Mouse (Mus musculus) stomach, embryonic 14.5 days (tissue): Measurements from ENCODE around the gene Acss3. TPM values are rescaled to one million over a fixed set of nuclear protein-coding genes. Genes with fewer than 3 reads are reported as not detected.

ENCODE experiments used
- ATAC-seq: fragments of 200-750 bp; cut with Nextera tagmentation; 2 replicates; pipeline ENCODE4 v1.8.0; 2017; ENCODE audit warnings: low read depth, moderate TSS enrichment; ENCODE audit not compliant: insufficient number of reproducible peaks, insufficient read depth, low FRiP score
- H3K27ac ChIP-seq: fragments of 300-500 bp; sonication (generic); 2 replicates; pipeline ENCODE4 v1.5.1; 2014; ENCODE audit warnings: mild to moderate bottlenecking, low read length, moderate library complexity, mixed read lengths
- H3K27me3 ChIP-seq: fragments of 300-500 bp; sonication (generic); 2 replicates; pipeline ENCODE4 v1.6.1; 2014; ENCODE audit warnings: low read length, control low read depth, mixed read lengths; ENCODE audit not compliant: control insufficient read depth, insufficient read depth
- H3K36me3 ChIP-seq: fragments of 300-500 bp; sonication (generic); 2 replicates; pipeline ENCODE4 v1.6.1; 2014; ENCODE audit warnings: mild to moderate bottlenecking, control low read depth, low read length, moderate library complexity, mixed read lengths; ENCODE audit not compliant: control insufficient read depth, insufficient read depth
- H3K4me1 ChIP-seq: fragments of 300-500 bp; sonication (generic); 2 replicates; pipeline ENCODE4 v1.6.1; 2014; ENCODE audit warnings: low read length, control low read depth, mixed read lengths; ENCODE audit not compliant: control insufficient read depth, insufficient read depth
- H3K4me2 ChIP-seq: fragments of 300-500 bp; sonication (generic); replicated peaks from 2 replicates; pipeline ENCODE4 v1.6.1; 2014; ENCODE audit warnings: low read depth, low read length, control low read depth
- H3K4me3 ChIP-seq: fragments of 300-500 bp; sonication (generic); 2 replicates; pipeline ENCODE4 v1.5.1; 2014; ENCODE audit warnings: low read depth, low read length, control low read depth
- H3K9ac ChIP-seq: fragments of 300-500 bp; sonication (generic); replicated peaks from 2 replicates; pipeline ENCODE4 v1.6.1; 2014; ENCODE audit warnings: low read depth, mild to moderate bottlenecking, control low read depth, low read length, moderate library complexity, mixed read lengths
- H3K9me3 ChIP-seq: fragments of 300-500 bp; sonication (generic); 2 replicates; pipeline ENCODE4 v1.6.1; 2016; ENCODE audit warnings: low read depth, low read length, control low read depth; ENCODE audit not compliant: control insufficient read depth
- WGBS: fragments of 180-500 bp; shearing (Covaris S2); extraction: QIAGEN DNeasy Blood & Tissue Kit; methylation state at CpG from one replicate; pipeline ENCODE4 v1.1.7; 2014; 5-methylcytosine and 5-hydroxymethylcytosine counted together
- polyA plus RNA-seq: library from polyadenylated mRNA; unstranded; fragments of >200 nt; fragmentation: Nextera tagmentation; extraction: Ambion mirVana; gene quantifications from 2 replicates; pipeline ENCODE4 v1.2.1, GENCODE M21; 2014

The Acss3 gene
- polyA plus RNA-seq: 1.9 and 2.0 TPM in 2 replicates

- H3K4me3 ChIP-seq: peak within 1 kb of the TSS; percentile 40
- H3K27me3 ChIP-seq: no peaks in the 10 kb centered on the region
- no peaks in the 10 kb centered on the region for H3K9me3 ChIP-seq
- 4% methylated on average over 17 of the region's 17 CpGs for WGBS
- H3K36me3 ChIP-seq: no peaks in the 10 kb centered on the region
- H3K4me1 ChIP-seq: 0 out of 2 replicates have a peak, but pooled peaks cover 4% of the 10 kb centered on the region
- H3K9ac ChIP-seq: 0 out of 2 replicates have a peak within 1 kb of the TSS, but pooled peaks have one; percentile 25
- no peak within 1 kb of the TSS for H3K27ac ChIP-seq
- ATAC-seq: peak; percentile 88
- H3K4me2 ChIP-seq: peak within 1 kb of the TSS; percentile 60
Observed at GRCm38 (mm10) chr10:107123529-107124335, at the start of gene Acss3. Acss3 (minus strand) TSS chr10:107123668.

GRCm38 (mm10) chr10:107172003-107172689 is 48.7 kb upstream of the Acss3 start:
- Histone ChIP-seq H3K9ac (no peak overlapping the region), H3K36me3 (no peaks in the 10 kb centered on the region), H3K4me2 (no peak overlapping the region), H3K27ac (no peak overlapping the region), H3K4me3 (no peak overlapping the region), H3K9me3 (no peaks in the 10 kb centered on the region), H3K27me3 (no peaks in the 10 kb centered on the region), H3K4me1 (no peaks in the 10 kb centered on the region)
- no peak for ATAC-seq
- WGBS: 74% methylated on average over 3 of the region's 3 CpGs

GRCm38 (mm10) chr10:107166486-107166885 is 43.0 kb upstream of the Acss3 start:
- ATAC-seq: no peak
- WGBS: 89% methylated on average over 3 of the region's 3 CpGs
- no peak overlapping the region for H3K4me3 ChIP-seq

GRCm38 (mm10) chr10:107148759-107149158 is 25.3 kb upstream of the Acss3 start:
- Histone ChIP-seq H3K27ac (no peak overlapping the region), H3K4me1 (no peaks in the 10 kb centered on the region), H3K4me2 (no peak overlapping the region), H3K27me3 (no peaks in the 10 kb centered on the region), H3K4me3 (no peak overlapping the region), H3K36me3 (no peaks in the 10 kb centered on the region), H3K9ac (no peak overlapping the region), H3K9me3 (no peaks in the 10 kb centered on the region)
- ATAC-seq: no peak
- WGBS: 88% methylated on average over 1 of the region's 1 CpGs

More at GRCm38 (mm10) chr10:107166486-107166885, 43.0 kb upstream of the Acss3 start:
- Histone ChIP-seq H3K9ac (no peak overlapping the region), H3K27me3 (no peaks in the 10 kb centered on the region), H3K27ac (no peak overlapping the region), H3K4me2 (no peak overlapping the region), H3K9me3 (no peaks in the 10 kb centered on the region), H3K4me1 (no peaks in the 10 kb centered on the region), H3K36me3 (no peaks in the 10 kb centered on the region)

GRCm38 (mm10) chr10:107144016-107144415 is 20.5 kb upstream of the Acss3 start:
- H3K4me2 ChIP-seq: no peak overlapping the region
- H3K9ac ChIP-seq: no peak overlapping the region
- H3K4me1 ChIP-seq: no peaks in the 10 kb centered on the region
- no peaks in the 10 kb centered on the region for H3K27me3 ChIP-seq
- H3K4me3 ChIP-seq: no peak overlapping the region
- no peaks in the 10 kb centered on the region for H3K36me3 ChIP-seq
- ATAC-seq: no peak
- 35% methylated on average over 1 of the region's 1 CpGs for WGBS
- no peak overlapping the region for H3K27ac ChIP-seq
- no peaks in the 10 kb centered on the region for H3K9me3 ChIP-seq

GRCm38 (mm10) chr10:107142910-107143309 is 19.4 kb upstream of the Acss3 start:
- 45% methylated on average over 1 of the region's 1 CpGs for WGBS
- Histone ChIP-seq H3K36me3 (no peaks in the 10 kb centered on the region), H3K4me1 (no peaks in the 10 kb centered on the region), H3K9ac (no peak overlapping the region), H3K27ac (no peak overlapping the region), H3K4me3 (no peak overlapping the region), H3K4me2 (no peak overlapping the region), H3K9me3 (no peaks in the 10 kb centered on the region), H3K27me3 (no peaks in the 10 kb centered on the region)
- no peak for ATAC-seq

GRCm38 (mm10) chr10:107122744-107123528 is 532 bp downstream of the Acss3 start:
- no peak; the same call in 1 of the 2 replicates for ATAC-seq
- Histone ChIP-seq H3K9ac (0 out of 2 replicates have a peak overlapping the region, but pooled peaks have one; percentile 25), H3K36me3 (no peaks in the 10 kb centered on the region), H3K4me1 (0 out of 2 replicates have a peak, but pooled peaks cover 4% of the 10 kb centered on the region), H3K4me3 (peak overlapping the region; percentile 40), H3K27me3 (no peaks in the 10 kb centered on the region), H3K4me2 (peak overlapping the region; percentile 60), H3K9me3 (no peaks in the 10 kb centered on the region), H3K27ac (no peak overlapping the region)
- 13% methylated on average over 9 of the region's 9 CpGs for WGBS

GRCm38 (mm10) chr10:107121301-107121700 is 2.2 kb downstream of the Acss3 start:
- no peaks in the 10 kb centered on the region for H3K36me3 ChIP-seq
- ATAC-seq: no peak
- no peak overlapping the region for H3K4me2 ChIP-seq
- H3K4me1 ChIP-seq: 0 out of 2 replicates have a peak, but pooled peaks cover 4% of the 10 kb centered on the region
- 93% methylated on average over 9 of the region's 9 CpGs for WGBS
- no peak overlapping the region for H3K4me3 ChIP-seq
- no peaks in the 10 kb centered on the region for H3K27me3 ChIP-seq
- H3K9ac ChIP-seq: no peak overlapping the region
- H3K27ac ChIP-seq: no peak overlapping the region
- no peaks in the 10 kb centered on the region for H3K9me3 ChIP-seq
